In the genomic region with DNA sequence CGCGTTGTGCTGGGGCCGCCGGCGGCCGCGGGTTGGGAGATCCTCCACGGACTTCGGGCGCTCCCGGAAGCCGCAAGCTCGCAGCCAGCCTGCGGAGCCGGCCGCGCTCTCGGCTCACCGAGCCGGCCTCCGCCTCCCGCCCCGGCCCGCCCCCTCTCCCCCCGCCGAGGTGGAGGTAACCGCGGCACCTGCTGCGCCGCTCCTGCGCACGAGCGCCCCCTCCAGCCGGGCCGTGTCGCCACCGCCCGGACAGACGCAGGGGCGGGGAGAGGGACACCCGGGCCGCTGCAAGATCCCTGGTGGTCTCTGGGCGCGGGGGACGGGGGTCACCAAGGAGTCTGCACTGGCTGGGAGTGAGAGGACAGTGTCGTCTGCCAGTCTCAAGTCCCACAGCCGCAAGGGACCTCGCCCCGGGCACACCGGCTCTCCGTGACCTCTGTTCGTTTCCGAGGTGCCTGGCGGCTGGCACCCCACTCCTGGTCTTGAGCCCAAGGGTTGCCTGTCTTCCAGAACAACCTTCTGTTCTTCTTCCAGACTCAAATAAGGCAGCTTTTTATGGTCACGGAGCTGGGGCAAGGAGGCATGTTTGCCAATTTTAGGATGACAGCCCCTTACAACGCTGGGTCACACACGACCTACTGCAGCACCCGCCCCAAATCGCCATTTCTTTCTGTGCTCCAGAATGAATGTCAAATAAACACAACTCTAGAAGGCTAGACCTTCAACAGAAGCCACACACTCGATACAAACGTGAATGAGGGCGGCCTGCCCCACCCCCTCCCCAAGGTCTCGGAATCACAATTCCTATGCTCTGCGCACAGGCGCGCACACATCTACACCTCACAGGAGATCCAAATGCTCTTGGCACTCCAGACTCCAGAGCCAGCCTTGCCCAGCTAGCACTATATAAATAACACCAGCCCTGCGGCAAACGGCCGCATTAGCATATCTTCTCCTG, we compare ENCODE assay signal across 8 mouse cellular contexts. TPM values are rescaled to one million over a fixed set of nuclear protein-coding genes. Genes with fewer than 3 reads are reported as not detected.
DNase-seq lines count a peak whose midpoint lies in the region; ATAC-seq and TF ChIP-seq lines count a peak whose summit lies in the region.

A gene (minus strand): TSS at position 55 of the 958 bp plus-strand sequence.

- peak within 1 kb of the TSS; percentile 95 for H3K4me2 ChIP-seq in forebrain, embryonic 11.5 days (ENCODE audit: low read depth, low read length, severe bottlenecking)
- peak within 1 kb of the TSS; percentile 86 for H3K4me2 ChIP-seq in heart, embryonic 15.5 days
- peak within 1 kb of the TSS; percentile 91 for H3K4me2 ChIP-seq in liver, postnatal 0 days (ENCODE audit: low read depth, low read length)

- TF ChIP-seq CTCF in liver, postnatal 0 days (IDR thresholded peaks at IDR 0.05; ENCODE audit: low read depth): peak; percentile 86
- TF ChIP-seq CTCF in olfactory bulb, adult 2 months (IDR thresholded peaks at IDR 0.05; ENCODE audit: insufficient read depth, low read depth, low read length): peak; percentile 39; the same call in 1 of the 2 replicates

- TF ChIP-seq EP300 in liver, postnatal 0 days (IDR thresholded peaks at IDR 0.05; ENCODE audit: low read depth): no peak

- no peak for TF ChIP-seq POLR2A in olfactory bulb, adult 2 months (IDR thresholded peaks at IDR 0.05; ENCODE audit: insufficient read depth, low read depth, low read length)

- peaks cover 2% of the 10 kb centered on the region; the same call in 1 of the 2 replicates for H3K27me3 ChIP-seq in forebrain, embryonic 11.5 days (ENCODE audit: control insufficient read depth, insufficient read depth, low read length)
- no peaks in the 10 kb centered on the region for H3K27me3 ChIP-seq in heart, embryonic 15.5 days
- 0 out of 2 replicates have a peak, but pooled peaks cover 3% of the 10 kb centered on the region for H3K27me3 ChIP-seq in liver, postnatal 0 days (ENCODE audit: insufficient read depth, low read length)

- H3K4me1 ChIP-seq in forebrain, embryonic 11.5 days (replicated peaks; ENCODE audit: control insufficient read depth, insufficient read depth, low read length): peaks cover 17% of the 10 kb centered on the region
- H3K4me1 ChIP-seq in heart, embryonic 15.5 days (replicated peaks): peaks cover 37% of the 10 kb centered on the region
- peaks cover 36% of the 10 kb centered on the region for H3K4me1 ChIP-seq in liver, postnatal 0 days (ENCODE audit: insufficient read depth)
- H3K4me1 ChIP-seq in olfactory bulb, adult 2 months (ENCODE audit: control insufficient read depth, insufficient read depth, low read length): peaks cover 20% of the 10 kb centered on the region

- no peaks in the 10 kb centered on the region for H3K9me3 ChIP-seq in forebrain, embryonic 11.5 days (ENCODE audit: control insufficient read depth, low read length)
- H3K9me3 ChIP-seq in heart, embryonic 15.5 days (replicated peaks): no peaks in the 10 kb centered on the region
- H3K9me3 ChIP-seq in liver, postnatal 0 days (ENCODE audit: low read length): no peaks in the 10 kb centered on the region

- WGBS in forebrain, embryonic 11.5 days: 3% methylated on average over 53 of the region's 69 CpGs
- 2% methylated on average over 52 of the region's 69 CpGs for WGBS in heart, embryonic 15.5 days
- WGBS in liver, postnatal 0 days (ENCODE audit: insufficient replicate concordance): 4% methylated on average over 54 of the region's 69 CpGs
- 4% methylated on average over 68 of the region's 69 CpGs for WGBS in olfactory bulb, adult 2 months

- peak within 1 kb of the TSS; percentile 93 for H3K9ac ChIP-seq in forebrain, embryonic 11.5 days (ENCODE audit: low read length)
- peak within 1 kb of the TSS; percentile 70 for H3K9ac ChIP-seq in heart, embryonic 15.5 days
- peak within 1 kb of the TSS; percentile 95 for H3K9ac ChIP-seq in liver, postnatal 0 days (replicated peaks)

- peak within 1 kb of the TSS; percentile 57 for H3K27ac ChIP-seq in forebrain, embryonic 11.5 days (ENCODE audit: low read depth, low read length)
- peak within 1 kb of the TSS; percentile 73 for H3K27ac ChIP-seq in heart, embryonic 15.5 days
- H3K27ac ChIP-seq in liver, postnatal 0 days (ENCODE audit: low read depth): peak within 1 kb of the TSS; percentile 90
- H3K27ac ChIP-seq in olfactory bulb, adult 2 months (ENCODE audit: insufficient read depth, low read depth, low read length): no peak within 1 kb of the TSS

- peak within 1 kb of the TSS; percentile 87 for H3K4me3 ChIP-seq in forebrain, embryonic 11.5 days (ENCODE audit: low read depth, low read length)
- peak within 1 kb of the TSS; percentile 65 for H3K4me3 ChIP-seq in heart, embryonic 15.5 days
- H3K4me3 ChIP-seq in liver, postnatal 0 days (ENCODE audit: low read depth, low read length): peak within 1 kb of the TSS; percentile 90
- peak within 1 kb of the TSS; percentile 83 for H3K4me3 ChIP-seq in olfactory bulb, adult 2 months (ENCODE audit: insufficient read depth, low read depth, low read length)

- no peaks in the 10 kb centered on the region for H3K36me3 ChIP-seq in forebrain, embryonic 11.5 days (ENCODE audit: control insufficient read depth, insufficient read depth, low read length)
- no peaks in the 10 kb centered on the region for H3K36me3 ChIP-seq in heart, embryonic 15.5 days
- H3K36me3 ChIP-seq in liver, postnatal 0 days (replicated peaks; ENCODE audit: insufficient read depth, low read length): 0 out of 2 replicates have a peak, but pooled peaks cover 5% of the 10 kb centered on the region

- peak; percentile 74 for ATAC-seq in forebrain, embryonic 11.5 days (replicated peaks; ENCODE audit: low FRiP score)
- peak; percentile 72 for ATAC-seq in heart, embryonic 15.5 days (replicated peaks; ENCODE audit: insufficient number of reproducible peaks, insufficient read depth, low FRiP score, low read depth)
- ATAC-seq in liver, postnatal 0 days: peak; percentile 83

- peak; percentile 34 for DNase-seq in CD4-positive helper T cell, adult 2 months (ENCODE audit: low read depth, low spot score)
- DNase-seq in c-Kit-positive CD71-positive TER-119-negative erythroid progenitor cells, embryonic 14.5 days (ENCODE audit: low read depth): peak; percentile 66
- peak; percentile 94 for DNase-seq in forebrain, embryonic 11.5 days (ENCODE audit: low spot score)
- DNase-seq in kidney, postnatal 25 days: peak; percentile 79 to 89
- peak; percentile 92 for DNase-seq in liver, postnatal 0 days
- peak; percentile 50 to 58 for DNase-seq in thymus, adult 18-20 months

RNA-seq across cellular contexts. Expression of the gene that starts here (rescaled TPM):
- 16.9 and 18.5 TPM in 2 replicates for polyA plus RNA-seq in forebrain, embryonic 11.5 days (2014; fragmentation: Nextera tagmentation; extraction: Ambion mirVana)
- polyA plus RNA-seq in heart, embryonic 15.5 days (2015; fragmentation: Nextera tagmentation; extraction: Ambion mirVana): 2.5 and 4.8 TPM in 2 replicates
- polyA plus RNA-seq in liver, postnatal 0 days (2015; fragmentation: Nextera tagmentation; extraction: Ambion mirVana): 6.6 and 7.0 TPM in 2 replicates
- not detected in 2 replicates for polyA plus RNA-seq in olfactory bulb, adult 2 months (2012; ENCODE audit: insufficient read depth, insufficient read length, low replicate concordance, missing spikeins)

Comparison
In these comparisons a context has a peak if more than half of its experiments do, and no peak if none do; other contexts are left out.
1. DNase-seq: peak in every context shown above with its lines; median percentile 94 in forebrain, embryonic 11.5 days; 92 in liver, postnatal 0 days; 84 in kidney, postnatal 25 days; 66 in c-Kit-positive CD71-positive TER-119-negative erythroid progenitor cells, embryonic 14.5 days; 54 in thymus, adult 18-20 months; 34 in CD4-positive helper T cell, adult 2 months.